9 mouse cellular contexts compared by ENCODE assay signal in the genomic region with DNA sequence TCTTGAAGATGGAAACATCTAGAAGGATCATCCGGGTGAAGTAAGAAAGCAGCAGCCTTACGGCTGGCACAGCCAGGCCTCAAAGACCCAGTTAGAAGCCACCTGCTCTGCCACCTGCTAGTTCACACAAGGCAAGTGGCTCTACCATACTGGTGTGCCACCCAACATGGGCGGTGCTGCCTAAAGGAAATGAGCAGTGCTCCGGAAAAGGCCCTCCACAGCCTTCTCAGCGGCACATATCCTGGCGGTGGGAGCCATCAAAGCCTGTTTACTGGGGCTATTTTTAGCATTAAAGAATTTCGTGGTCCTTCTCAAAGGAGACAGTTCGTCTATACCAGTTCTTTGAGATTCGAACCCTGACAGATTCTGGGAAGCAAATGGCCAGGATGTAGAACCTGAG. TPM values are rescaled to one million over a fixed set of nuclear protein-coding genes. Genes with fewer than 3 reads are reported as not detected.
A peak's percentile ranks its signal among the peaks of the same experiment; 100 is the strongest.
DNase-seq lines count a peak whose midpoint lies in the region; ATAC-seq lines count a peak whose summit lies in the region.
"Had no signal": no experiment of that assay in that cellular context is flagged by ENCODE, and none has a peak within 500 bp of the region (broad histone marks: within the 10 kb centered on the region; RNA-seq: fewer than 3 reads in every experiment).

No protein-coding gene starts in this region.

- H3K4me2 ChIP-seq in midbrain, embryonic 12.5 days (replicated peaks) = no peak overlapping the region
- no peak overlapping the region for H3K4me2 ChIP-seq in midbrain, embryonic 11.5 days
- no peak overlapping the region for H3K4me2 ChIP-seq in kidney, embryonic 15.5 days
- H3K4me2 ChIP-seq in neural tube, embryonic 15.5 days = no peak overlapping the region
- H3K4me2 ChIP-seq: liver, embryonic 15.5 days had no signal

- no peaks in the 10 kb centered on the region for H3K4me1 ChIP-seq in midbrain, embryonic 12.5 days
- no peaks in the 10 kb centered on the region for H3K4me1 ChIP-seq in midbrain, embryonic 11.5 days (ENCODE audit: control insufficient read depth, insufficient read depth, low read length)
- H3K4me1 ChIP-seq in kidney, embryonic 15.5 days = peaks cover 33% of the 10 kb centered on the region
- H3K4me1 ChIP-seq in neural tube, embryonic 15.5 days = peaks cover 14% of the 10 kb centered on the region; the same call in 1 of the 2 replicates

- WGBS in midbrain, embryonic 12.5 days = 75% methylated on average over 9 of the region's 9 CpGs
- WGBS in midbrain, embryonic 11.5 days = 71% methylated on average over 9 of the region's 9 CpGs
- 49% methylated on average over 9 of the region's 9 CpGs for WGBS in kidney, embryonic 15.5 days
- 58% methylated on average over 9 of the region's 9 CpGs for WGBS in neural tube, embryonic 15.5 days

- 0 out of 2 replicates have a peak, but pooled peaks cover 3% of the 10 kb centered on the region for H3K27me3 ChIP-seq in midbrain, embryonic 12.5 days
- H3K27me3 ChIP-seq in midbrain, embryonic 11.5 days (ENCODE audit: control insufficient read depth, insufficient read depth, low read length) = no peaks in the 10 kb centered on the region
- no peaks in the 10 kb centered on the region for H3K27me3 ChIP-seq in kidney, embryonic 15.5 days
- H3K27me3 ChIP-seq in neural tube, embryonic 15.5 days (replicated peaks) = no peaks in the 10 kb centered on the region
- H3K27me3 ChIP-seq: liver, embryonic 15.5 days had no signal

- ATAC-seq in midbrain, embryonic 12.5 days (ENCODE audit: low FRiP score, low read depth) = no peak
- no peak for ATAC-seq in midbrain, embryonic 11.5 days (ENCODE audit: low FRiP score)
- ATAC-seq in kidney, embryonic 15.5 days (replicated peaks; ENCODE audit: low FRiP score) = no peak
- ATAC-seq in neural tube, embryonic 15.5 days (ENCODE audit: low FRiP score) = no peak
- no peak for ATAC-seq in erythroid progenitor cell, adult 5-6 weeks (replicated peaks; ENCODE audit: low FRiP score, poor library complexity, severe bottlenecking)

- no peaks in the 10 kb centered on the region for H3K36me3 ChIP-seq in midbrain, embryonic 12.5 days
- H3K36me3 ChIP-seq in midbrain, embryonic 11.5 days (ENCODE audit: control insufficient read depth, insufficient read depth, low read length) = no peaks in the 10 kb centered on the region
- H3K36me3 ChIP-seq in kidney, embryonic 15.5 days = peaks cover 6% of the 10 kb centered on the region; the same call in 1 of the 2 replicates
- H3K36me3 ChIP-seq in neural tube, embryonic 15.5 days = no peaks in the 10 kb centered on the region
- H3K36me3 ChIP-seq: liver, embryonic 15.5 days had no signal

- no peaks in the 10 kb centered on the region for H3K9me3 ChIP-seq in midbrain, embryonic 12.5 days
- no peaks in the 10 kb centered on the region for H3K9me3 ChIP-seq in midbrain, embryonic 11.5 days (ENCODE audit: control insufficient read depth, low read length)
- no peaks in the 10 kb centered on the region for H3K9me3 ChIP-seq in kidney, embryonic 15.5 days (replicated peaks)
- H3K9me3 ChIP-seq in neural tube, embryonic 15.5 days (replicated peaks) = no peaks in the 10 kb centered on the region
- H3K9me3 ChIP-seq: liver, embryonic 15.5 days had no signal

- H3K27ac ChIP-seq in midbrain, embryonic 12.5 days (replicated peaks) = 0 out of 2 replicates have a peak overlapping the region, but pooled peaks have one; percentile 15
- no peak overlapping the region for H3K27ac ChIP-seq in midbrain, embryonic 11.5 days (ENCODE audit: low read depth, low read length)
- H3K27ac ChIP-seq in kidney, embryonic 15.5 days = peak overlapping the region; percentile 78
- peak overlapping the region; percentile 29; the same call in 1 of the 2 replicates for H3K27ac ChIP-seq in neural tube, embryonic 15.5 days (replicated peaks)
- H3K27ac ChIP-seq: liver, embryonic 15.5 days had no signal

- no peak for DNase-seq in midbrain, embryonic 11.5 days (ENCODE audit: low spot score, missing footprints)
- peak; percentile 54 to 68 for DNase-seq in heart, adult 9 months (ENCODE audit: low spot score in 2 of 2)
- no peak for DNase-seq in gastrocnemius, postnatal 4 days (ENCODE audit: low spot score in 2 of 2)
- DNase-seq in right cerebral cortex, postnatal 14 days = no peak

- H3K9ac ChIP-seq in midbrain, embryonic 12.5 days (replicated peaks) = no peak overlapping the region
- no peak overlapping the region for H3K9ac ChIP-seq in midbrain, embryonic 11.5 days (ENCODE audit: low read length)
- no peak overlapping the region for H3K9ac ChIP-seq in kidney, embryonic 15.5 days
- no peak overlapping the region for H3K9ac ChIP-seq in neural tube, embryonic 15.5 days (replicated peaks)
- H3K9ac ChIP-seq: liver, embryonic 15.5 days had no signal

- no peak overlapping the region for H3K4me3 ChIP-seq in midbrain, embryonic 12.5 days
- H3K4me3 ChIP-seq in midbrain, embryonic 11.5 days (ENCODE audit: low read depth, low read length) = no peak overlapping the region
- H3K4me3 ChIP-seq in kidney, embryonic 15.5 days (replicated peaks) = no peak overlapping the region
- no peak overlapping the region for H3K4me3 ChIP-seq in neural tube, embryonic 15.5 days (replicated peaks)
- H3K4me3 ChIP-seq: liver, embryonic 15.5 days had no signal

RNA-seq across cellular contexts. Expression of gene Epas1, which starts 48.4 kb away (rescaled TPM):
- polyA plus RNA-seq in midbrain, embryonic 12.5 days (2016; fragmentation: Nextera tagmentation; extraction: Ambion mirVana) = 3.4 and 3.9 TPM in 2 replicates
- polyA plus RNA-seq in midbrain, embryonic 11.5 days (2014; fragmentation: Nextera tagmentation; extraction: Ambion mirVana) = 7.3 and 8.6 TPM in 2 replicates
- 8.4 and 9.5 TPM in 2 replicates for polyA plus RNA-seq in kidney, embryonic 15.5 days (2015; fragmentation: Nextera tagmentation; extraction: Ambion mirVana)
- 4.5 and 6.1 TPM in 2 replicates for polyA plus RNA-seq in neural tube, embryonic 15.5 days (2015; fragmentation: Nextera tagmentation; extraction: Ambion mirVana)
- 10 to 100 TPM; 51.0 to 57.3 TPM for total RNA-seq in gastrocnemius, postnatal 4 days (2021)
- 1.4 TPM in 1 of 2 replicates, not detected in the other for total RNA-seq in erythroid progenitor cell, adult 5-6 weeks (2015; ENCODE audit: low replicate concordance)
- 0.15 and 0.90 TPM in 2 replicates for total RNA-seq in erythroid progenitor cell, adult 5-6 weeks (2017; ENCODE audit: low replicate concordance)

Comparison
In these comparisons a context has a peak if more than half of its experiments do, and no peak if none do; other contexts are left out.
1. DNase-seq: peak in heart, adult 9 months (2 of 2); none in midbrain, embryonic 11.5 days (single experiment), gastrocnemius, postnatal 4 days (0 of 2) and right cerebral cortex, postnatal 14 days (single experiment).